Mouse (Mus musculus) cerebral cortex, adult 2 months (tissue): ENCODE data around the gene Gtf2h4.

Source experiments
- WGBS: fragments of 180-500 bp; shearing (Covaris S2); methylation state at CpG from one replicate; pipeline ENCODE4 v1.1.7; 2018; 5-methylcytosine and 5-hydroxymethylcytosine counted together

Gtf2h4 gene

GRCm38 (mm10) chr17:35638475-35639190 lies 34.9 kb downstream of the Gtf2h4 start:
- 28% methylated on average over 14 of the region's 14 CpGs for WGBS

GRCm38 (mm10) chr17:35636363-35636762 lies 37.2 kb downstream of the Gtf2h4 start:
- WGBS = 26% methylated on average over 5 of the region's 5 CpGs

GRCm38 (mm10) chr17:35635699-35636111 lies 37.8 kb downstream of the Gtf2h4 start:
- WGBS = 0% methylated on average over 15 of the region's 15 CpGs

GRCm38 (mm10) chr17:35635202-35635601 lies 38.3 kb downstream of the Gtf2h4 start:
- WGBS = 66% methylated on average over 3 of the region's 3 CpGs

GRCm38 (mm10) chr17:35633992-35634391 lies 39.5 kb downstream of the Gtf2h4 start:
- 12% methylated on average over 1 of the region's 1 CpGs for WGBS

- WGBS = 87% methylated on average over 7 of the region's 7 CpGs
These were observed 47.0 kb downstream of the Gtf2h4 start, which contains the start of gene Gm9573 for GRCm38 (mm10) chr17:35626537-35626936. TSS of gene Gm9573 (minus strand) at chr17:35626637.
